Mouse (Mus musculus) embryonic facial prominence, embryonic 14.5 days (tissue): ENCODE results near the gene Slc9a8. TPM values are rescaled to one million over a fixed set of nuclear protein-coding genes. Genes with fewer than 3 reads are reported as not detected.

ENCODE experiments used
- ATAC-seq: fragments of 200-750 bp; cut with Nextera tagmentation; 2 replicates; pipeline ENCODE4 v1.8.0; 2017; ENCODE audit warnings: low read depth, moderate number of reproducible peaks, moderate TSS enrichment
- DNase-seq: peaks from one replicate; pipeline ENCODE4 v3.0.0-alpha.2; 2015; ENCODE audit warnings: low spot score
- H3K27ac ChIP-seq: fragments of 300-500 bp; sonication (generic); replicated peaks from 2 replicates; pipeline ENCODE4 v1.5.1; 2014; ENCODE audit warnings: low read depth, mild to moderate bottlenecking, low read length, moderate library complexity
- H3K27me3 ChIP-seq: fragments of 300-500 bp; sonication (generic); replicated peaks from 2 replicates; pipeline ENCODE4 v1.6.1; 2014; ENCODE audit warnings: low read length; ENCODE audit not compliant: control insufficient read depth, insufficient read depth
- H3K36me3 ChIP-seq: fragments of 300-500 bp; sonication (generic); 2 replicates; pipeline ENCODE4 v1.6.1; 2014; ENCODE audit warnings: low read length, mixed read lengths; ENCODE audit not compliant: control insufficient read depth, insufficient read depth
- H3K4me1 ChIP-seq: fragments of 300-500 bp; sonication (generic); 2 replicates; pipeline ENCODE4 v1.6.1; 2014; ENCODE audit warnings: antibody characterized with exemption, low read length; ENCODE audit not compliant: control insufficient read depth, insufficient read depth
- H3K4me2 ChIP-seq: fragments of 300-500 bp; sonication (generic); 2 replicates; pipeline ENCODE4 v1.6.1; 2014; ENCODE audit warnings: low read depth, mild to moderate bottlenecking, low read length, moderate library complexity, mixed read lengths
- H3K4me3 ChIP-seq: fragments of 300-500 bp; sonication (generic); 2 replicates; pipeline ENCODE4 v1.5.1; 2014; ENCODE audit warnings: low read depth, mild to moderate bottlenecking, low read length
- H3K9ac ChIP-seq: fragments of 300-500 bp; sonication (generic); 2 replicates; pipeline ENCODE4 v1.6.1; 2014; ENCODE audit warnings: low read depth, mild to moderate bottlenecking, low read length, moderate library complexity, mixed read lengths
- H3K9me3 ChIP-seq: fragments of 300-500 bp; sonication (generic); 2 replicates; pipeline ENCODE4 v1.6.1; 2016; ENCODE audit warnings: low read length; ENCODE audit not compliant: control insufficient read depth
- whole genome bisulfite sequencing: fragments of 180-500 bp; shearing (Covaris S2); extraction: QIAGEN DNeasy Blood & Tissue Kit; methylation state at CpG from one replicate; pipeline ENCODE4 v1.1.7; 2014; 5-methylcytosine and 5-hydroxymethylcytosine counted together
- polyA plus RNA-seq: library from polyadenylated mRNA; unstranded; fragments of >200 nt; fragmentation: Nextera tagmentation; extraction: Ambion mirVana; gene quantifications from 2 replicates; pipeline ENCODE4 v1.2.1, GENCODE M21; 2014

The Slc9a8 gene
- polyA plus RNA-seq, 1 experiment from 2014 or later: 13.6 TPM

- no peaks in the 10 kb centered on the region for H3K9me3 ChIP-seq
- 26% methylated on average over 1 of the region's 1 CpGs for WGBS
- H3K27ac ChIP-seq: no peak overlapping the region
- H3K4me1 ChIP-seq: peaks cover 14% of the 10 kb centered on the region
- no peaks in the 10 kb centered on the region for H3K27me3 ChIP-seq
- DNase-seq: peak; percentile 63
- H3K36me3 ChIP-seq: peaks cover 4% of the 10 kb centered on the region; the same call in 1 of the 2 replicates
- ATAC-seq: no peak
- H3K4me3 ChIP-seq: no peak overlapping the region
- H3K9ac ChIP-seq: no peak overlapping the region
- H3K4me2 ChIP-seq: no peak overlapping the region
Observed at GRCm38 (mm10) chr2:167419204-167419603, 2.3 kb upstream of the Slc9a8 start.

GRCm38 (mm10) chr2:167420811-167421241 is 686 bp upstream of the Slc9a8 start:
- Histone ChIP-seq H3K27ac (peak overlapping the region; percentile 98), H3K9me3 (no peaks in the 10 kb centered on the region), H3K36me3 (peaks cover 20% of the 10 kb centered on the region), H3K9ac (peak overlapping the region; percentile 97), H3K27me3 (no peaks in the 10 kb centered on the region), H3K4me2 (peak overlapping the region; percentile 92), H3K4me1 (peaks cover 14% of the 10 kb centered on the region), H3K4me3 (peak overlapping the region; percentile 82)
- ATAC-seq (no peak), DNase-seq (no peak)
- 21% methylated on average over 10 of the region's 10 CpGs for WGBS

GRCm38 (mm10) chr2:167422150-167422470 is 598 bp downstream of the Slc9a8 start:
- Histone ChIP-seq H3K4me2 (peak overlapping the region; percentile 92), H3K27me3 (no peaks in the 10 kb centered on the region), H3K27ac (peak overlapping the region; percentile 98), H3K4me3 (peak overlapping the region; percentile 82), H3K36me3 (peaks cover 33% of the 10 kb centered on the region), H3K4me1 (peaks cover 14% of the 10 kb centered on the region), H3K9me3 (no peaks in the 10 kb centered on the region), H3K9ac (peak overlapping the region; percentile 97)
- ATAC-seq (no peak), DNase-seq (no peak)
- 5% methylated on average over 11 of the region's 11 CpGs for WGBS

GRCm38 (mm10) chr2:167423031-167423611 is 1.6 kb downstream of the Slc9a8 start:
- H3K27ac ChIP-seq: no peak overlapping the region
- no peaks in the 10 kb centered on the region for H3K27me3 ChIP-seq
- H3K9me3 ChIP-seq: no peaks in the 10 kb centered on the region
- ATAC-seq: no peak
- H3K4me1 ChIP-seq: peaks cover 14% of the 10 kb centered on the region
- no peak overlapping the region for H3K4me2 ChIP-seq
- peaks cover 43% of the 10 kb centered on the region for H3K36me3 ChIP-seq
- H3K9ac ChIP-seq: no peak overlapping the region
- 87% methylated on average over 5 of the region's 5 CpGs for WGBS
- DNase-seq: no peak
- no peak overlapping the region for H3K4me3 ChIP-seq

GRCm38 (mm10) chr2:167424040-167424439 is 2.5 kb downstream of the Slc9a8 start:
- WGBS: 84% methylated on average over 9 of the region's 9 CpGs
- H3K4me2 ChIP-seq: no peak overlapping the region
- no peaks in the 10 kb centered on the region for H3K9me3 ChIP-seq
- DNase-seq (no peak), ATAC-seq (no peak)
- no peak overlapping the region for H3K27ac ChIP-seq
- no peaks in the 10 kb centered on the region for H3K27me3 ChIP-seq
- no peak overlapping the region for H3K9ac ChIP-seq
- no peak overlapping the region for H3K4me3 ChIP-seq
- peaks cover 45% of the 10 kb centered on the region for H3K36me3 ChIP-seq
- H3K4me1 ChIP-seq: peaks cover 14% of the 10 kb centered on the region

GRCm38 (mm10) chr2:167424516-167424915 is 3.0 kb downstream of the Slc9a8 start:
- Histone ChIP-seq H3K27ac (no peak overlapping the region), H3K4me2 (no peak overlapping the region), H3K9me3 (no peaks in the 10 kb centered on the region), H3K36me3 (peaks cover 50% of the 10 kb centered on the region), H3K4me3 (no peak overlapping the region), H3K4me1 (peaks cover 14% of the 10 kb centered on the region), H3K27me3 (no peaks in the 10 kb centered on the region), H3K9ac (no peak overlapping the region)
- 97% methylated on average over 3 of the region's 3 CpGs for WGBS
- no peak for DNase-seq
- ATAC-seq: no peak

GRCm38 (mm10) chr2:167425407-167425806 is 3.9 kb downstream of the Slc9a8 start:
- DNase-seq (no peak), ATAC-seq (no peak)
- H3K4me1 ChIP-seq: peaks cover 13% of the 10 kb centered on the region
- no peak overlapping the region for H3K4me2 ChIP-seq
- no peak overlapping the region for H3K9ac ChIP-seq
- H3K36me3 ChIP-seq: peaks cover 52% of the 10 kb centered on the region
- no peaks in the 10 kb centered on the region for H3K27me3 ChIP-seq
- H3K9me3 ChIP-seq: no peaks in the 10 kb centered on the region
- no peak overlapping the region for H3K27ac ChIP-seq
- 83% methylated on average over 6 of the region's 6 CpGs for WGBS
- no peak overlapping the region for H3K4me3 ChIP-seq

GRCm38 (mm10) chr2:167429596-167429995 is 8.1 kb downstream of the Slc9a8 start:
- no peak for ATAC-seq
- no peak for DNase-seq
- no peak overlapping the region for H3K27ac ChIP-seq
- no peak overlapping the region for H3K4me2 ChIP-seq
- no peak overlapping the region for H3K9ac ChIP-seq
- no peak overlapping the region for H3K4me3 ChIP-seq
- no peaks in the 10 kb centered on the region for H3K27me3 ChIP-seq
- 91% methylated on average over 5 of the region's 5 CpGs for WGBS
- H3K4me1 ChIP-seq: no peaks in the 10 kb centered on the region
- H3K36me3 ChIP-seq: peaks cover 62% of the 10 kb centered on the region
- H3K9me3 ChIP-seq: no peaks in the 10 kb centered on the region

GRCm38 (mm10) chr2:167430737-167431417 is 9.4 kb downstream of the Slc9a8 start:
- Histone ChIP-seq H3K27me3 (no peaks in the 10 kb centered on the region), H3K4me1 (no peaks in the 10 kb centered on the region), H3K4me3 (no peak overlapping the region), H3K36me3 (peaks cover 62% of the 10 kb centered on the region), H3K9me3 (no peaks in the 10 kb centered on the region), H3K4me2 (no peak overlapping the region), H3K9ac (no peak overlapping the region), H3K27ac (no peak overlapping the region)
- ATAC-seq (no peak), DNase-seq (no peak)
- WGBS: 64% methylated on average over 9 of the region's 9 CpGs
